Mouse (Mus musculus) heart, postnatal 10 days (tissue): ENCODE measurements around the gene Mpl. TPM values are rescaled to one million over a fixed set of nuclear protein-coding genes. Genes with fewer than 3 reads are reported as not detected.

Experiments used
- total RNA-seq, 2 experiments: library from RNA; stranded (reverse); gene quantifications; 2 replicates each; pipeline ENCODE4 v1.2.3; 2021

Mpl gene
- total RNA-seq, 2 experiments from 2014 or later = 0.12 to 0.34 TPM

Other genes starting within 250 kb of the Mpl start
- gene Ptprf, start 166.1 kb downstream of the Mpl start, total RNA-seq = 10 to 100 TPM; 22.6 to 29.3 TPM
- 10 to 100 TPM; 12.8 to 12.9 TPM for gene Szt2, start 48.2 kb downstream of the Mpl start, total RNA-seq
- 10 to 100 TPM; 44.3 to 46.2 TPM for gene Med8, start 48.2 kb downstream of the Mpl start, total RNA-seq
- 10 to 100 TPM; 37.5 to 37.7 TPM for gene Elovl1, start 29.4 kb downstream of the Mpl start, total RNA-seq
- gene Cdc20, start 20.2 kb downstream of the Mpl start, total RNA-seq = 10 to 100 TPM; 24.9 to 25.3 TPM
- 100 to 1,000 TPM; 114 to 120 TPM for gene Tie1, start 32.5 kb upstream of the Mpl start, total RNA-seq
- gene 2610528J11Rik, start 69.5 kb upstream of the Mpl start, total RNA-seq = not detected
- under 1 TPM in 1 of 2 experiments, not detected in 1; 0.12 TPM for gene Tmem125, start 86.5 kb upstream of the Mpl start, total RNA-seq
- gene Cfap57, start 163.3 kb upstream of the Mpl start, total RNA-seq = under 1 TPM; 0.07 to 0.17 TPM
- 10 to 100 TPM; 39.8 to 49.6 TPM for gene Ebna1bp2, start 163.3 kb upstream of the Mpl start, total RNA-seq
- not detected for gene Olfr62, start 201.4 kb upstream of the Mpl start, total RNA-seq
- gene Olfr1342, start 235.2 kb upstream of the Mpl start, total RNA-seq = not detected
- not detected for gene Olfr1341, start 246.0 kb upstream of the Mpl start, total RNA-seq